Mouse (Mus musculus) fat pad, adult 2 months (tissue): ENCODE data around the gene Ush1c.
"Not testable (repeated sequence)": the region's sequence is repeated elsewhere in the genome, so short reads cannot be mapped to it uniquely, and the experiment has no call there.

Source experiments
- DNase-seq: peaks from one replicate; pipeline ENCODE4 v3.0.0-alpha.2; 2011; ENCODE audit warnings: low read depth, low spot score; ENCODE audit errors: extremely low read depth

Ush1c gene

GRCm38 (mm10) chr7:46208131-46208530 is 30.2 kb downstream of the Ush1c start:
- DNase-seq: no peak

- DNase-seq: no peak
Observed at GRCm38 (mm10) chr7:46204775-46205174, 33.5 kb downstream of the Ush1c start.

GRCm38 (mm10) chr7:46204046-46204471 is 34.2 kb downstream of the Ush1c start:
- no peak for DNase-seq

GRCm38 (mm10) chr7:46201649-46202048 is 36.7 kb downstream of the Ush1c start:
- DNase-seq: no peak

- DNase-seq: no peak
Observed at GRCm38 (mm10) chr7:46200021-46200420, 38.3 kb downstream of the Ush1c start.

GRCm38 (mm10) chr7:46195356-46195755 is 42.9 kb downstream of the Ush1c start:
- no peak for DNase-seq

GRCm38 (mm10) chr7:46184232-46184631 is 54.1 kb downstream of the Ush1c start:
- DNase-seq: no peak

- DNase-seq: no peak
Observed at GRCm38 (mm10) chr7:46181590-46181989, 56.7 kb downstream of the Ush1c start.

- no peak for DNase-seq
Observed at GRCm38 (mm10) chr7:46179431-46180275, 58.6 kb downstream of the Ush1c start, which contains the start of gene Abcc8. Gene Abcc8, minus strand, starts transcription at chr7:46180033.

GRCm38 (mm10) chr7:46168980-46169379 is 69.3 kb downstream of the Ush1c start:
- DNase-seq: not testable (repeated sequence)

GRCm38 (mm10) chr7:46168402-46168801 is 69.9 kb downstream of the Ush1c start:
- no peak for DNase-seq

GRCm38 (mm10) chr7:46167901-46168300 is 70.4 kb downstream of the Ush1c start:
- no peak for DNase-seq

- no peak for DNase-seq
Observed at GRCm38 (mm10) chr7:46165876-46166275, 72.4 kb downstream of the Ush1c start.

GRCm38 (mm10) chr7:46162731-46163130 is 75.6 kb downstream of the Ush1c start:
- DNase-seq: no peak

GRCm38 (mm10) chr7:46162132-46162727 is 76.1 kb downstream of the Ush1c start:
- DNase-seq: no peak

- no peak for DNase-seq
Observed at GRCm38 (mm10) chr7:46161615-46162014, 76.7 kb downstream of the Ush1c start.

- DNase-seq: no peak
Observed at GRCm38 (mm10) chr7:46157746-46158145, 80.6 kb downstream of the Ush1c start.

GRCm38 (mm10) chr7:46154498-46155488 is 83.5 kb downstream of the Ush1c start:
- no peak for DNase-seq

- DNase-seq: no peak
Observed at GRCm38 (mm10) chr7:46152819-46153351, 85.4 kb downstream of the Ush1c start.

GRCm38 (mm10) chr7:46147417-46147816 is 90.9 kb downstream of the Ush1c start:
- DNase-seq: no peak
